Mouse (Mus musculus): Measurements from ENCODE around the gene Tbc1d2. TPM values are rescaled to one million over a fixed set of nuclear protein-coding genes. Genes with fewer than 3 reads are reported as not detected.
A peak's percentile ranks its signal among the peaks of the same experiment; 100 is the strongest.

The Tbc1d2 gene
- total and polyA plus RNA-seq, 3 experiments: 0.64 to 1.7 (median 1.4) TPM

GRCm38 (mm10) chr4:46655956-46656355 lies 5.9 kb upstream of the Tbc1d2 start:
- DNase-seq: no peak
- no peaks in the 10 kb centered on the region for H3K27me3 ChIP-seq (ENCODE audit: control insufficient read depth, insufficient read depth, low read length)
- H3K9ac ChIP-seq (ENCODE audit: low read depth, low read length): no peak overlapping the region
- no peaks in the 10 kb centered on the region for H3K79me2 ChIP-seq (replicated peaks; ENCODE audit: control insufficient read depth, insufficient read depth, low read length)
- no peaks in the 10 kb centered on the region for H3K4me1 ChIP-seq (ENCODE audit: control insufficient read depth, insufficient read depth, low read length)
- 51% methylated on average over 2 of the region's 2 CpGs for WGBS
- H3K36me3 ChIP-seq (ENCODE audit: control insufficient read depth, insufficient read depth, low read length): no peaks in the 10 kb centered on the region
- H3K27ac ChIP-seq: no peak overlapping the region
- H3K4me3 ChIP-seq: no peak overlapping the region
- intact Hi-C loops (cut with DNase I): loop anchor here (10.0 kb wide), 2 partner anchors 121 to 281 kb away; partner anchors contain the start of gene Trim14
- no peak for TF ChIP-seq CTCF (IDR thresholded peaks at IDR 0.05)
- no peak for TF ChIP-seq EP300 (IDR thresholded peaks at IDR 0.05; ENCODE audit: insufficient read depth, low read depth, low read length)
- TF ChIP-seq POLR2A (IDR thresholded peaks at IDR 0.05; ENCODE audit: insufficient read depth, low read depth, low read length): no peak

- intact Hi-C loops (cut with DNase I): loop anchor here (10.0 kb wide), 2 partner anchors 120 to 280 kb away; partner anchors contain the start of gene Trim14
- H3K27me3 ChIP-seq (ENCODE audit: control insufficient read depth, insufficient read depth, low read length): no peaks in the 10 kb centered on the region
- H3K4me3 ChIP-seq: no peak overlapping the region
- H3K4me1 ChIP-seq (ENCODE audit: control insufficient read depth, insufficient read depth, low read length): no peaks in the 10 kb centered on the region
- H3K27ac ChIP-seq: no peak overlapping the region
- WGBS: 59% methylated on average over 1 of the region's 1 CpGs
- TF ChIP-seq POLR2A (IDR thresholded peaks at IDR 0.05; ENCODE audit: insufficient read depth, low read depth, low read length) (no peak), CTCF (IDR thresholded peaks at IDR 0.05) (no peak), EP300 (IDR thresholded peaks at IDR 0.05; ENCODE audit: insufficient read depth, low read depth, low read length) (no peak)
- H3K9ac ChIP-seq (ENCODE audit: low read depth, low read length): no peak overlapping the region
- DNase-seq: no peak
- H3K36me3 ChIP-seq (ENCODE audit: control insufficient read depth, insufficient read depth, low read length): no peaks in the 10 kb centered on the region
- no peaks in the 10 kb centered on the region for H3K79me2 ChIP-seq (replicated peaks; ENCODE audit: control insufficient read depth, insufficient read depth, low read length)
Observed at GRCm38 (mm10) chr4:46655298-46655697, 5.3 kb upstream of the Tbc1d2 start.

- no peak for DNase-seq
- no peaks in the 10 kb centered on the region for H3K27me3 ChIP-seq (ENCODE audit: control insufficient read depth, insufficient read depth, low read length)
- 50% methylated on average over 4 of the region's 4 CpGs for WGBS
- H3K4me1 ChIP-seq (ENCODE audit: control insufficient read depth, insufficient read depth, low read length): no peaks in the 10 kb centered on the region
- H3K9ac ChIP-seq (ENCODE audit: low read depth, low read length): no peak overlapping the region
- H3K4me3 ChIP-seq: peak overlapping the region; percentile 77
- peak overlapping the region; percentile 94; the same call in 1 of the 2 replicates for H3K27ac ChIP-seq
- intact Hi-C loops (cut with DNase I): no loop called here
- no peak for TF ChIP-seq EP300 (IDR thresholded peaks at IDR 0.05; ENCODE audit: insufficient read depth, low read depth, low read length)
- no peak for TF ChIP-seq POLR2A (IDR thresholded peaks at IDR 0.05; ENCODE audit: insufficient read depth, low read depth, low read length)
- TF ChIP-seq CTCF (IDR thresholded peaks at IDR 0.05): no peak
- no peaks in the 10 kb centered on the region for H3K36me3 ChIP-seq (ENCODE audit: control insufficient read depth, insufficient read depth, low read length)
- no peaks in the 10 kb centered on the region for H3K79me2 ChIP-seq (replicated peaks; ENCODE audit: control insufficient read depth, insufficient read depth, low read length)
Observed at GRCm38 (mm10) chr4:46649161-46649560, 848 bp downstream of the Tbc1d2 start.

- Histone ChIP-seq H3K4me1 (ENCODE audit: control insufficient read depth, insufficient read depth, low read length) (peaks cover 9% of the 10 kb centered on the region), H3K27ac (peak overlapping the region; percentile 86), H3K27me3 (ENCODE audit: control insufficient read depth, insufficient read depth, low read length) (no peaks in the 10 kb centered on the region), H3K36me3 (ENCODE audit: control insufficient read depth, insufficient read depth, low read length) (no peaks in the 10 kb centered on the region), H3K9ac (ENCODE audit: low read depth, low read length) (no peak overlapping the region), H3K4me3 (no peak overlapping the region), H3K79me2 (replicated peaks; ENCODE audit: control insufficient read depth, insufficient read depth, low read length) (no peaks in the 10 kb centered on the region)
- DNase-seq: no peak
- intact Hi-C loops (cut with DNase I): no loop called here
- WGBS: 75% methylated on average over 8 of the region's 8 CpGs
- TF ChIP-seq EP300 (IDR thresholded peaks at IDR 0.05; ENCODE audit: insufficient read depth, low read depth, low read length) (no peak), CTCF (IDR thresholded peaks at IDR 0.05) (no peak), POLR2A (IDR thresholded peaks at IDR 0.05; ENCODE audit: insufficient read depth, low read depth, low read length) (no peak)
Observed at GRCm38 (mm10) chr4:46643676-46644112, 6.3 kb downstream of the Tbc1d2 start.

GRCm38 (mm10) chr4:46642924-46643675 lies 6.9 kb downstream of the Tbc1d2 start:
- Histone ChIP-seq H3K4me1 (ENCODE audit: control insufficient read depth, insufficient read depth, low read length) (peaks cover 9% of the 10 kb centered on the region), H3K27ac (peak overlapping the region; percentile 86), H3K9ac (ENCODE audit: low read depth, low read length) (no peak overlapping the region), H3K27me3 (ENCODE audit: control insufficient read depth, insufficient read depth, low read length) (no peaks in the 10 kb centered on the region), H3K36me3 (ENCODE audit: control insufficient read depth, insufficient read depth, low read length) (no peaks in the 10 kb centered on the region), H3K4me3 (no peak overlapping the region), H3K79me2 (replicated peaks; ENCODE audit: control insufficient read depth, insufficient read depth, low read length) (no peaks in the 10 kb centered on the region)
- intact Hi-C loops (cut with DNase I): no loop called here
- TF ChIP-seq POLR2A (IDR thresholded peaks at IDR 0.05; ENCODE audit: insufficient read depth, low read depth, low read length): 0 out of 2 replicates have a peak, but pooled peaks have one; percentile 14
- TF ChIP-seq EP300 (IDR thresholded peaks at IDR 0.05; ENCODE audit: insufficient read depth, low read depth, low read length): 0 out of 2 replicates have a peak, but pooled peaks have one; percentile 67
- no peak for TF ChIP-seq CTCF (IDR thresholded peaks at IDR 0.05)
- DNase-seq: peak in 1 of 2 experiments; percentile 46
- whole genome bisulfite sequencing: 43% methylated on average over 8 of the region's 8 CpGs

- no peak for TF ChIP-seq CTCF (IDR thresholded peaks at IDR 0.05)
- no peak for TF ChIP-seq EP300 (IDR thresholded peaks at IDR 0.05; ENCODE audit: insufficient read depth, low read depth, low read length)
- peak overlapping the region; percentile 40; the same call in 1 of the 2 replicates for H3K27ac ChIP-seq
- peaks cover 9% of the 10 kb centered on the region for H3K4me1 ChIP-seq (ENCODE audit: control insufficient read depth, insufficient read depth, low read length)
- 61% methylated on average over 4 of the region's 4 CpGs for WGBS
- H3K36me3 ChIP-seq (ENCODE audit: control insufficient read depth, insufficient read depth, low read length): no peaks in the 10 kb centered on the region
- intact Hi-C loops (cut with DNase I): no loop called here
- no peak for DNase-seq
- no peaks in the 10 kb centered on the region for H3K27me3 ChIP-seq (ENCODE audit: control insufficient read depth, insufficient read depth, low read length)
- no peak overlapping the region for H3K9ac ChIP-seq (ENCODE audit: low read depth, low read length)
- no peaks in the 10 kb centered on the region for H3K79me2 ChIP-seq (replicated peaks; ENCODE audit: control insufficient read depth, insufficient read depth, low read length)
- no peak overlapping the region for H3K4me3 ChIP-seq
Observed at GRCm38 (mm10) chr4:46641283-46641682, 8.7 kb downstream of the Tbc1d2 start.
